In genomic region chr4:49913636-49914035, GRCm38 (mm10) we compare ENCODE assay signal across 8 mouse cellular contexts.
DNase-seq lines count a peak whose midpoint lies in the region; ATAC-seq lines count a peak whose summit lies in the region.

No protein-coding gene starts in this region.

- peak; percentile 72 for ATAC-seq in frontal cortex, adult (ENCODE audit: low TSS enrichment)
- ATAC-seq in megakaryocyte-erythroid progenitor cell, adult 5-6 weeks (replicated peaks; ENCODE audit: low FRiP score, low TSS enrichment, poor library complexity, severe bottlenecking) = no peak
- no peak for ATAC-seq in megakaryocyte progenitor cell, adult 5-6 weeks (replicated peaks; ENCODE audit: poor library complexity)

- intact Hi-C loops in left cerebral cortex, postnatal 14 days (cut with DNase I) = no loop called here

- DNase-seq in frontal cortex, postnatal 25 days (ENCODE audit: low spot score in 2 of 2) = no peak
- DNase-seq in brain, adult 2 months (ENCODE audit: low read depth, low spot score) = peak; percentile 74
- DNase-seq in frontal cortex, adult 2 months (ENCODE audit: extremely low spot score in 1 of 2, low spot score in 1 of 2) = peak; percentile 12 to 47
- peak; percentile 38 to 61 for DNase-seq in left cerebral cortex, postnatal 14 days (ENCODE audit: low spot score in 2 of 2)
- DNase-seq in liver = no peak

Comparison
In these comparisons a context has a peak if more than half of its experiments do, and no peak if none do; other contexts are left out.
1. DNase-seq: peak in brain, adult 2 months (single experiment), frontal cortex, adult 2 months (2 of 2) and left cerebral cortex, postnatal 14 days (2 of 2); none in frontal cortex, postnatal 25 days (0 of 2) and liver (single experiment).